ENCODE assay signal across 8 mouse cellular contexts in genomic region chr10:75486086-75486979, GRCm38 (mm10). TPM values are rescaled to one million over a fixed set of nuclear protein-coding genes. Genes with fewer than 3 reads are reported as not detected.
DNase-seq lines count a peak whose midpoint lies in the region; ATAC-seq and TF ChIP-seq lines count a peak whose summit lies in the region.

No protein-coding gene starts in this region.

- H3K4me1 ChIP-seq in heart, embryonic 11.5 days (ENCODE audit: control insufficient read depth, insufficient read depth, low read length): no peaks in the 10 kb centered on the region
- no peaks in the 10 kb centered on the region for H3K4me1 ChIP-seq in midbrain, embryonic 14.5 days (ENCODE audit: control insufficient read depth, insufficient read depth, low read length)
- peaks cover 12% of the 10 kb centered on the region; the same call in 1 of the 2 replicates for H3K4me1 ChIP-seq in spleen, adult 2 months (ENCODE audit: control insufficient read depth, insufficient read depth, insufficient read length)

- peak; percentile 92 for DNase-seq in heart, adult 11 months
- DNase-seq in cerebellum, adult 9-11 months: peak; percentile 62
- peak; percentile 49 to 83 for DNase-seq in frontal cortex, postnatal 14 days (ENCODE audit: low spot score in 2 of 2)
- peak; percentile 72 to 79 for DNase-seq in left cerebral cortex, adult 2 months (ENCODE audit: extremely low spot score in 1 of 2, low spot score in 2 of 2)
- DNase-seq in midbrain, embryonic 14.5 days: peak; percentile 89
- peak; percentile 61 to 74 for DNase-seq in spleen, adult 2 months (ENCODE audit: low read depth in 1 of 2, low spot score in 2 of 2)

- H3K9ac ChIP-seq in heart, embryonic 11.5 days (ENCODE audit: low read depth, low read length): no peak overlapping the region
- no peak overlapping the region for H3K9ac ChIP-seq in midbrain, embryonic 14.5 days (replicated peaks; ENCODE audit: low read length)

- no peaks in the 10 kb centered on the region for H3K9me3 ChIP-seq in heart, embryonic 11.5 days (replicated peaks; ENCODE audit: control insufficient read depth, low read length)
- no peaks in the 10 kb centered on the region for H3K9me3 ChIP-seq in midbrain, embryonic 14.5 days (ENCODE audit: control insufficient read depth, low read length)

- H3K27me3 ChIP-seq in heart, embryonic 11.5 days (ENCODE audit: control insufficient read depth, insufficient read depth, low read length): no peaks in the 10 kb centered on the region
- no peaks in the 10 kb centered on the region for H3K27me3 ChIP-seq in midbrain, embryonic 14.5 days (ENCODE audit: control insufficient read depth, insufficient read depth, low read length)
- no peaks in the 10 kb centered on the region for H3K27me3 ChIP-seq in spleen, adult 2 months (ENCODE audit: control insufficient read depth, insufficient read depth, low read length)

- WGBS in heart, embryonic 11.5 days (ENCODE audit: insufficient replicate concordance): 56% methylated on average over 9 of the region's 9 CpGs
- 45% methylated on average over 9 of the region's 9 CpGs for WGBS in midbrain, embryonic 14.5 days
- WGBS in spleen, adult 2 months: 33% methylated on average over 9 of the region's 9 CpGs

- H3K36me3 ChIP-seq in heart, embryonic 11.5 days (ENCODE audit: control insufficient read depth, insufficient read depth, low read length): no peaks in the 10 kb centered on the region
- no peaks in the 10 kb centered on the region for H3K36me3 ChIP-seq in midbrain, embryonic 14.5 days (ENCODE audit: control insufficient read depth, insufficient read depth, low read length)
- no peaks in the 10 kb centered on the region for H3K36me3 ChIP-seq in spleen, adult 2 months (ENCODE audit: control insufficient read depth, insufficient read depth, low read length)

- H3K4me3 ChIP-seq in heart, embryonic 11.5 days (ENCODE audit: low read depth, low read length): no peak overlapping the region
- H3K4me3 ChIP-seq in left cerebral cortex, adult 2 months: no peak overlapping the region
- H3K4me3 ChIP-seq in midbrain, embryonic 14.5 days (replicated peaks; ENCODE audit: low read depth, low read length): no peak overlapping the region
- no peak overlapping the region for H3K4me3 ChIP-seq in spleen, adult 2 months (ENCODE audit: extremely low read depth, insufficient read depth, insufficient read length)

- TF ChIP-seq POLR2A in spleen, adult 2 months (IDR thresholded peaks at IDR 0.05; ENCODE audit: low read depth, low read length): no peak

- no peak for ATAC-seq in heart, embryonic 11.5 days (replicated peaks; ENCODE audit: insufficient number of reproducible peaks, low FRiP score, low TSS enrichment)
- ATAC-seq in inflammation-experienced regulatory T-cells, adult 6 months: peak; percentile 69
- no peak for ATAC-seq in midbrain, embryonic 14.5 days (ENCODE audit: low FRiP score, low TSS enrichment)

- no peak overlapping the region for H3K4me2 ChIP-seq in heart, embryonic 11.5 days
- H3K4me2 ChIP-seq in midbrain, embryonic 14.5 days (ENCODE audit: low read length): no peak overlapping the region

- TF ChIP-seq CTCF in left cerebral cortex, adult 2 months (IDR thresholded peaks at IDR 0.05): no peak; the same call in 1 of the 2 replicates
- peak; percentile 75; the same call in 1 of the 2 replicates for TF ChIP-seq CTCF in spleen, adult 2 months (IDR thresholded peaks at IDR 0.05; ENCODE audit: extremely low read depth, insufficient read depth, insufficient read length, insufficient replicate concordance)

- intact Hi-C loops in left cerebral cortex, adult 2 months (cut with DNase I): loop anchor here (2.0 to 5.0 kb wide), 4 partner anchors 48 to 304 kb away; partner anchors contain the start of gene Adora2a

- H3K27ac ChIP-seq in heart, embryonic 11.5 days (ENCODE audit: low read depth, low read length): no peak overlapping the region
- no peak overlapping the region for H3K27ac ChIP-seq in left cerebral cortex, adult 2 months
- no peak overlapping the region for H3K27ac ChIP-seq in midbrain, embryonic 14.5 days (replicated peaks; ENCODE audit: low read depth, low read length)
- H3K27ac ChIP-seq in spleen, adult 2 months (ENCODE audit: insufficient read depth, low read length): no peak overlapping the region

RNA-seq across cellular contexts. Expression of gene Snrpd3, which starts 31.0 kb away (rescaled TPM):
- polyA plus RNA-seq in heart, embryonic 11.5 days (2014; fragmentation: Nextera tagmentation; extraction: Ambion mirVana): 121 and 141 TPM in 2 replicates
- polyA plus RNA-seq in inflammation-experienced regulatory T-cells, adult 6 months (2017; shearing (Covaris generic)): 100 to 1,000 TPM; 134 to 236 (median 208) TPM
- total RNA-seq in left cerebral cortex, adult 2 months (2021): 10 to 100 TPM; 65.4 to 73.4 TPM
- polyA plus RNA-seq in midbrain, embryonic 14.5 days (2014; fragmentation: Nextera tagmentation; extraction: Ambion mirVana): 126 and 140 TPM in 2 replicates
- 12.8 and 13.2 TPM in 2 replicates for polyA plus RNA-seq in spleen, adult 2 months (2012; rRNA removed)

RNA-seq across cellular contexts. Expression of gene Gucd1, which starts 31.4 kb away (rescaled TPM):
- 30.5 and 35.2 TPM in 2 replicates for polyA plus RNA-seq in heart, embryonic 11.5 days (2014; fragmentation: Nextera tagmentation; extraction: Ambion mirVana)
- polyA plus RNA-seq in inflammation-experienced regulatory T-cells, adult 6 months (2017; shearing (Covaris generic)): 10 to 100 TPM; 14.3 to 18.4 (median 17.1) TPM
- 10 to 100 TPM; 16.8 to 18.1 TPM for total RNA-seq in left cerebral cortex, adult 2 months (2021)
- 22.4 and 31.5 TPM in 2 replicates for polyA plus RNA-seq in midbrain, embryonic 14.5 days (2014; fragmentation: Nextera tagmentation; extraction: Ambion mirVana)
- polyA plus RNA-seq in spleen, adult 2 months (2012; rRNA removed): 87.2 and 96.1 TPM in 2 replicates
